Mouse (Mus musculus): ENCODE measurements at regions not wholly inside any gene's neighbourhood (a gene's known extent, or its start where the extent isn't known, plus 50 kb on each side); places are given as distances from the start of the nearest gene placed in this dataset.
A peak's percentile ranks its signal among the peaks of the same experiment; 100 is the strongest.

GRCm38 (mm10) chr5:64683419-64683818, 119.8 kb upstream of the Klf3 start:
- no peaks in the 10 kb centered on the region for H3K27me3 ChIP-seq (replicated peaks)

GRCm38 (mm10) chr5:64684275-64684674, 118.9 kb upstream of the Klf3 start:
- 62% methylated on average over 5 of the region's 5 CpGs for WGBS
- Histone ChIP-seq H3K9me3 (no peaks in the 10 kb centered on the region), H3K4me2 (no peak overlapping the region), H3K36me3 (no peaks in the 10 kb centered on the region), H3K9ac (no peak overlapping the region), H3K27me3 (replicated peaks) (no peaks in the 10 kb centered on the region), H3K27ac (replicated peaks) (no peak overlapping the region), H3K4me1 (peaks cover 34% of the 10 kb centered on the region), H3K4me3 (no peak overlapping the region)
- ATAC-seq (ENCODE audit: extremely low read depth, insufficient number of reproducible peaks, low FRiP score, low TSS enrichment), result no peak

More at GRCm38 (mm10) chr5:64683419-64683818, 119.8 kb upstream of the Klf3 start:
- no peak for ATAC-seq (ENCODE audit: extremely low read depth, insufficient number of reproducible peaks, low FRiP score, low TSS enrichment)
- no peak overlapping the region for H3K9ac ChIP-seq
- H3K36me3 ChIP-seq, result no peaks in the 10 kb centered on the region
- no peak overlapping the region for H3K27ac ChIP-seq (replicated peaks)
- H3K4me3 ChIP-seq, result no peak overlapping the region
- WGBS, result 64% methylated on average over 4 of the region's 4 CpGs
- no peaks in the 10 kb centered on the region for H3K9me3 ChIP-seq
- H3K4me2 ChIP-seq, result no peak overlapping the region
- peaks cover 29% of the 10 kb centered on the region for H3K4me1 ChIP-seq

- ATAC-seq (ENCODE audit: extremely low read depth, insufficient number of reproducible peaks, low FRiP score, low TSS enrichment), result no peak
- no peak overlapping the region for H3K4me2 ChIP-seq
- no peak overlapping the region for H3K27ac ChIP-seq (replicated peaks)
- H3K9ac ChIP-seq, result no peak overlapping the region
- 78% methylated on average over 7 of the region's 7 CpGs for WGBS
- peaks cover 6% of the 10 kb centered on the region; the same call in 1 of the 2 replicates for H3K9me3 ChIP-seq
- peaks cover 21% of the 10 kb centered on the region; the same call in 1 of the 2 replicates for H3K4me1 ChIP-seq
- no peaks in the 10 kb centered on the region for H3K36me3 ChIP-seq
- H3K4me3 ChIP-seq, result no peak overlapping the region
- H3K27me3 ChIP-seq (replicated peaks), result no peaks in the 10 kb centered on the region
Observed at GRCm38 (mm10) chr5:64690148-64690547, 113.0 kb upstream of the Klf3 start.

GRCm38 (mm10) chr5:64691406-64692100, 111.6 kb upstream of the Klf3 start:
- no peak overlapping the region for H3K4me3 ChIP-seq
- H3K4me1 ChIP-seq, result peaks cover 15% of the 10 kb centered on the region; the same call in 1 of the 2 replicates
- no peak for ATAC-seq (ENCODE audit: extremely low read depth, insufficient number of reproducible peaks, low FRiP score, low TSS enrichment)
- no peaks in the 10 kb centered on the region for H3K27me3 ChIP-seq (replicated peaks)
- no peak overlapping the region for H3K9ac ChIP-seq
- no peak overlapping the region for H3K4me2 ChIP-seq
- peaks cover 6% of the 10 kb centered on the region; the same call in 1 of the 2 replicates for H3K9me3 ChIP-seq
- H3K27ac ChIP-seq (replicated peaks), result no peak overlapping the region
- 83% methylated on average over 8 of the region's 8 CpGs for WGBS
- H3K36me3 ChIP-seq, result no peaks in the 10 kb centered on the region

DNA sequence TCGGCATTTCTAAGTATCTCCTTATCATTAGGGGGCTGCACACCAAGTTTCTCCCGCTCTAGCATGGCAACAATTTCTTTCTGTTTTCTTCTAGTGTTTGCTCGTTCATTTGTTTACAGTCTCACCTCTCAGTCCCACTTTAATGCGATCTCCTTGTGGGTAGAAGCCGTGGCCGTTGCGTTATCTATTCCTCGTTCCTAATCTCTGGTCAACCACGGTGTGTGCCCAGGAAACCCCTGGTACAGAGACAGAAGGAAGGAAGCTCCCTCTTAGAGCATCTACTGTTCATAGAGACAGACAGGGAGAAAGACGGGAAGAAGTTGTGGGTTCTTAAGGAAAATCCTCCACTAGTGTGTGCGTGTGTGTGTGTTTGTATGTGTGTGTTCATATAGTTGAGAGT, 110.9 kb upstream of the Klf3 start:
- Histone ChIP-seq H3K4me3 (no peak overlapping the region), H3K9ac (no peak overlapping the region), H3K27ac (replicated peaks) (no peak overlapping the region), H3K4me2 (no peak overlapping the region), H3K9me3 (peaks cover 6% of the 10 kb centered on the region; the same call in 1 of the 2 replicates), H3K27me3 (replicated peaks) (no peaks in the 10 kb centered on the region), H3K4me1 (peaks cover 15% of the 10 kb centered on the region; the same call in 1 of the 2 replicates), H3K36me3 (no peaks in the 10 kb centered on the region)
- 79% methylated on average over 11 of the region's 11 CpGs for WGBS
- no peak for ATAC-seq (ENCODE audit: extremely low read depth, insufficient number of reproducible peaks, low FRiP score, low TSS enrichment)

- Histone ChIP-seq H3K9ac (no peak overlapping the region), H3K9me3 (peaks cover 6% of the 10 kb centered on the region; the same call in 1 of the 2 replicates), H3K27me3 (replicated peaks) (no peaks in the 10 kb centered on the region), H3K36me3 (no peaks in the 10 kb centered on the region), H3K4me1 (peaks cover 12% of the 10 kb centered on the region; the same call in 1 of the 2 replicates), H3K4me3 (no peak overlapping the region), H3K4me2 (no peak overlapping the region), H3K27ac (replicated peaks) (no peak overlapping the region)
- no peak for ATAC-seq (ENCODE audit: extremely low read depth, insufficient number of reproducible peaks, low FRiP score, low TSS enrichment)
- 49% methylated on average over 8 of the region's 8 CpGs for WGBS
Observed at GRCm38 (mm10) chr5:64693616-64694015, 109.6 kb upstream of the Klf3 start.

- Histone ChIP-seq H3K4me3 (no peak overlapping the region), H3K27me3 (replicated peaks) (no peaks in the 10 kb centered on the region), H3K9ac (no peak overlapping the region), H3K27ac (replicated peaks) (no peak overlapping the region), H3K36me3 (no peaks in the 10 kb centered on the region), H3K4me2 (no peak overlapping the region), H3K9me3 (peaks cover 6% of the 10 kb centered on the region; the same call in 1 of the 2 replicates), H3K4me1 (peaks cover 10% of the 10 kb centered on the region; the same call in 1 of the 2 replicates)
- WGBS, result 85% methylated on average over 8 of the region's 8 CpGs
- ATAC-seq (ENCODE audit: extremely low read depth, insufficient number of reproducible peaks, low FRiP score, low TSS enrichment), result no peak
Observed at GRCm38 (mm10) chr5:64694606-64695005, 108.6 kb upstream of the Klf3 start.

DNA sequence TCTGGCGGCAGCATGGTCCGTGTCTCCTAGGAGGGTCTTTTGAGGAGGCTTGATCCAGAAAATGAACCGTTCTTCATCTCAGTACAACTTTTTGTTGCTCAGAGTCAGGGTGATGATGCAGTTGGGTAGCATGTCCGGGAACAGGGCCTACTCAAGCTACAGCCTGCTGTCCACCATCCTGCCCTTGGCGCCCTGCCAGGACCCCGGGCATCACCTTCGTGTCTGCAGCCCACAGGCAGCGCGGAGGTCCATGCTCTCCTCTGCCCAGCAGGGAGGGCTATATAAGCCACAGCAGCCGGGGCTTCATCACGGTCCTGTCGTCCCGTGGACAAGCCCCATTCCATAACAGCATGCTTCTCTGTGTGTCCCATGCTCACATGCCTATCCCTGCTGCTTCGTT, 107.1 kb upstream of the Klf3 start:
- H3K27me3 ChIP-seq (replicated peaks), result no peaks in the 10 kb centered on the region
- no peak overlapping the region for H3K4me3 ChIP-seq
- H3K27ac ChIP-seq (replicated peaks), result no peak overlapping the region
- no peak for ATAC-seq (ENCODE audit: extremely low read depth, insufficient number of reproducible peaks, low FRiP score, low TSS enrichment)
- peaks cover 9% of the 10 kb centered on the region for H3K4me1 ChIP-seq
- H3K9ac ChIP-seq, result no peak overlapping the region
- no peak overlapping the region for H3K4me2 ChIP-seq
- H3K9me3 ChIP-seq, result peaks cover 6% of the 10 kb centered on the region; the same call in 1 of the 2 replicates
- WGBS, result 86% methylated on average over 14 of the region's 14 CpGs
- H3K36me3 ChIP-seq, result no peaks in the 10 kb centered on the region

- Histone ChIP-seq H3K4me1 (peaks cover 21% of the 10 kb centered on the region), H3K4me2 (no peak overlapping the region), H3K9me3 (peaks cover 6% of the 10 kb centered on the region; the same call in 1 of the 2 replicates), H3K36me3 (no peaks in the 10 kb centered on the region), H3K9ac (no peak overlapping the region), H3K27me3 (replicated peaks) (no peaks in the 10 kb centered on the region), H3K27ac (replicated peaks) (no peak overlapping the region), H3K4me3 (no peak overlapping the region)
- 87% methylated on average over 5 of the region's 5 CpGs for WGBS
- no peak for ATAC-seq (ENCODE audit: extremely low read depth, insufficient number of reproducible peaks, low FRiP score, low TSS enrichment)
Observed at GRCm38 (mm10) chr5:64697466-64697865, 105.7 kb upstream of the Klf3 start.

DNA sequence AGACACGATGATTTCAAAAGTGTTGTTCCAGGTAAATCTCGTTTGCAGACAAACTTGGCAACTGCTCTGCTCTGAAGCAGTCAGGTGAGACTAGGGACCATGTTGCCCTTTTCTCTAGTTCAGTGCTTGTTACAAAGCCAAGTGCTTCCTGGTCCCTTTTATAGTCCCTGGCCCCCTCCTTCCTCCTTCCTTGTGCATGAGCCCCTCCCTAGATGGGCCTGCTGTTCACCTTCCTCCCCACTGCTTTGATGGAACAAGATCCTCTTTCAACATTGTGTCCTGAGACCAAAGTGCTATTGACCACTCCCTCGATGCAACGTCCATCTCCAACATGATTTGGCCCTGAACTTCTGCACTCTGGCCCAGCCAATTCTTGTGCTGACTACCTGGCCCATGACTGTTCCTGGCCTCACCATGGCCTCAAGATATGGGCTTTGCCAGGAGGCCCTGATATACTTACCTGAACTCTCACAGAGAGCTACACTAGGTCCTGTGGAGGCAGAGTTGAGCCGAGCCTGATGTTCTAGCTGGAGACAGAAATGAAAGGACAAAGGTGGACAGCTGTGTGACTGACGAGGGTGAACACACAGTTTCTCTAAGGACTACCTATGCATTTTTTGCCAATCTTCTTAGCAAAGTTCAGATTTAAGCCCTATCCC, 104.6 kb upstream of the Klf3 start:
- no peaks in the 10 kb centered on the region for H3K36me3 ChIP-seq
- no peak overlapping the region for H3K9ac ChIP-seq
- no peak for ATAC-seq (ENCODE audit: extremely low read depth, insufficient number of reproducible peaks, low FRiP score, low TSS enrichment)
- H3K4me1 ChIP-seq, result peaks cover 29% of the 10 kb centered on the region
- H3K4me2 ChIP-seq, result no peak overlapping the region
- no peak overlapping the region for H3K27ac ChIP-seq (replicated peaks)
- no peak overlapping the region for H3K4me3 ChIP-seq
- 77% methylated on average over 6 of the region's 6 CpGs for WGBS
- H3K9me3 ChIP-seq, result 0 out of 2 replicates have a peak, but pooled peaks cover 2% of the 10 kb centered on the region
- H3K27me3 ChIP-seq (replicated peaks), result no peaks in the 10 kb centered on the region

GRCm38 (mm10) chr5:64700030-64700429, 103.2 kb upstream of the Klf3 start:
- peak overlapping the region; percentile 35 for H3K4me2 ChIP-seq
- H3K27me3 ChIP-seq (replicated peaks), result no peaks in the 10 kb centered on the region
- no peaks in the 10 kb centered on the region for H3K9me3 ChIP-seq
- ATAC-seq (ENCODE audit: extremely low read depth, insufficient number of reproducible peaks, low FRiP score, low TSS enrichment), result no peak
- 38% methylated on average over 6 of the region's 6 CpGs for WGBS
- peaks cover 39% of the 10 kb centered on the region for H3K4me1 ChIP-seq
- H3K27ac ChIP-seq (replicated peaks), result 0 out of 2 replicates have a peak overlapping the region, but pooled peaks have one; percentile 17
- H3K9ac ChIP-seq, result no peak overlapping the region
- no peak overlapping the region for H3K4me3 ChIP-seq
- no peaks in the 10 kb centered on the region for H3K36me3 ChIP-seq

All from heart, embryonic 13.5 days (tissue).